Mouse (Mus musculus): Measurements from ENCODE around the gene Sall1. TPM values are rescaled to one million over a fixed set of nuclear protein-coding genes. Genes with fewer than 3 reads are reported as not detected.

The Sall1 gene
- not detected for total RNA-seq (2023)

GRCm38 (mm10) chr8:89043940-89044339, at the start of gene Sall1:
TSS of gene Sall1 (minus strand) at chr8:89044162.

